Mouse (Mus musculus) midbrain, embryonic 11.5 days (tissue): ENCODE data around the gene Rreb1. TPM values are rescaled to one million over a fixed set of nuclear protein-coding genes. Genes with fewer than 3 reads are reported as not detected.

Source experiments
- polyA plus RNA-seq: library from polyadenylated mRNA; unstranded; fragments of >200 nt; fragmentation: Nextera tagmentation; extraction: Ambion mirVana; gene quantifications from 2 replicates; pipeline ENCODE4 v1.2.1, GENCODE M21; 2014

The Rreb1 gene
- polyA plus RNA-seq, 1 experiment from 2014 or later, result 5.5 TPM

Other genes with a start within 250 kb of the Rreb1 start
- 114 and 125 TPM in 2 replicates for gene Ssr1, start 215.8 kb downstream of the Rreb1 start, polyA plus RNA-seq